Mouse (Mus musculus) bone marrow, adult 2 months (tissue): ENCODE results near the gene Arhgap24. TPM values are rescaled to one million over a fixed set of nuclear protein-coding genes. Genes with fewer than 3 reads are reported as not detected.
"Not testable (repeated sequence)": the region's sequence is repeated elsewhere in the genome, so short reads cannot be mapped to it uniquely, and the experiment has no call there.

Experiments
- H3K27ac ChIP-seq: fragments of 200-500 bp; 2 replicates; pipeline ENCODE4 v1.5.1; 2012; ENCODE audit warnings: low read depth, mild to moderate bottlenecking, control low read depth, inconsistent platforms, low read length; ENCODE audit not compliant: control insufficient read depth, poor library complexity, insufficient read depth
- H3K4me1 ChIP-seq: fragments of 200-500 bp; 2 replicates; pipeline ENCODE4 v1.6.1; 2011; ENCODE audit warnings: low read length; ENCODE audit not compliant: control insufficient read depth, insufficient read depth
- H3K4me3 ChIP-seq: fragments of 200-500 bp; replicated peaks from 2 replicates; pipeline ENCODE3; 2011; ENCODE audit warnings: mild to moderate bottlenecking, low read depth, low read length, control low read depth; ENCODE audit not compliant: control insufficient read depth
- CTCF ChIP-seq: fragments of 200-500 bp; IDR thresholded peaks from 2 replicates; pipeline ENCODE4 v1.5.1; 2011; ENCODE audit warnings: low read length, control low read depth; ENCODE audit not compliant: control insufficient read depth, insufficient read depth
- POLR2A ChIP-seq: fragments of 200-500 bp; IDR thresholded peaks from 2 replicates; pipeline ENCODE4 v1.6.1; 2011; ENCODE audit warnings: low read depth, mild to moderate bottlenecking, control low read depth, low read length, borderline replicate concordance; ENCODE audit not compliant: control insufficient read depth
- whole genome bisulfite sequencing: fragments of 180-500 bp; shearing (Covaris S2); methylation state at CpG from one replicate; pipeline ENCODE4 v1.1.7; 2018; 5-methylcytosine and 5-hydroxymethylcytosine counted together
- polyA plus RNA-seq: library from polyadenylated mRNA; stranded (reverse); fragments of >200 nt; gene quantifications from 2 replicates; pipeline ENCODE4 v1.2.4, GENCODE M21; 2011; ENCODE audit warnings: low replicate concordance; ENCODE audit not compliant: missing spikeins, insufficient read depth, insufficient read length

The Arhgap24 gene
- polyA plus RNA-seq, 1 experiment: 4.1 TPM

GRCm38 (mm10) chr5:102903487-102903886, 422.3 kb downstream of the Arhgap24 start:
- Histone ChIP-seq H3K4me3 (no peak overlapping the region), H3K27ac (no peak overlapping the region), H3K4me1 (no peaks in the 10 kb centered on the region)
- 91% methylated on average over 9 of the region's 9 CpGs for WGBS
- TF ChIP-seq CTCF (no peak), POLR2A (no peak)

- 77% methylated on average over 12 of the region's 12 CpGs for WGBS
- no peak for TF ChIP-seq POLR2A
- no peak for TF ChIP-seq CTCF
- Histone ChIP-seq H3K27ac (no peak overlapping the region), H3K4me1 (no peaks in the 10 kb centered on the region), H3K4me3 (no peak overlapping the region)
Measured at GRCm38 (mm10) chr5:102904066-102904465, 422.9 kb downstream of the Arhgap24 start.

- H3K27ac ChIP-seq: no peak overlapping the region
- no peaks in the 10 kb centered on the region for H3K4me1 ChIP-seq
- TF ChIP-seq CTCF (no peak), POLR2A (no peak)
- 54% methylated on average over 13 of the region's 13 CpGs for WGBS
- H3K4me3 ChIP-seq: no peak overlapping the region
Measured at GRCm38 (mm10) chr5:102905441-102906211, 424.4 kb downstream of the Arhgap24 start.

- TF ChIP-seq POLR2A (no peak), CTCF (no peak)
- Histone ChIP-seq H3K4me3 (no peak overlapping the region), H3K27ac (no peak overlapping the region), H3K4me1 (no peaks in the 10 kb centered on the region)
- 78% methylated on average over 2 of the region's 2 CpGs for WGBS
Measured at GRCm38 (mm10) chr5:102920199-102920598, 439.0 kb downstream of the Arhgap24 start.

GRCm38 (mm10) chr5:102926786-102927185, 445.6 kb downstream of the Arhgap24 start:
- TF ChIP-seq CTCF (no peak), POLR2A (no peak)
- 67% methylated on average over 5 of the region's 5 CpGs for WGBS
- no peaks in the 10 kb centered on the region for H3K4me1 ChIP-seq
- no peak overlapping the region for H3K4me3 ChIP-seq
- no peak overlapping the region for H3K27ac ChIP-seq

- H3K4me3 ChIP-seq: no peak overlapping the region
- H3K4me1 ChIP-seq: no peaks in the 10 kb centered on the region
- no peak overlapping the region for H3K27ac ChIP-seq
- WGBS: 52% methylated on average over 6 of the region's 6 CpGs
- no peak for TF ChIP-seq POLR2A
- TF ChIP-seq CTCF: no peak
Measured at GRCm38 (mm10) chr5:102930161-102930560, 449.0 kb downstream of the Arhgap24 start.

- not testable (repeated sequence) for H3K4me1 ChIP-seq, H3K27ac ChIP-seq, H3K4me3 ChIP-seq
- WGBS: 73% methylated on average over 17 of the region's 17 CpGs
Measured at GRCm38 (mm10) chr5:102943864-102944630, 462.9 kb downstream of the Arhgap24 start.

- Histone ChIP-seq H3K4me3 (no peak overlapping the region), H3K27ac (no peak overlapping the region), H3K4me1 (no peaks in the 10 kb centered on the region)
- WGBS: 89% methylated on average over 8 of the region's 8 CpGs
- no peak for TF ChIP-seq POLR2A
Measured at GRCm38 (mm10) chr5:102946625-102947024, 465.4 kb downstream of the Arhgap24 start.
